Mouse (Mus musculus) myocyte (in vitro differentiated cells): ENCODE data around the gene Ppp1r8.

Source experiments
- CEBPB ChIP-seq: IDR thresholded peaks from 2 replicates; pipeline ENCODE4 v1.6.1; 2011; ENCODE audit warnings: mild to moderate bottlenecking, moderate library complexity; ENCODE audit not compliant: poor library complexity, insufficient read depth, severe bottlenecking
- E2F4 ChIP-seq: IDR thresholded peaks from one replicate; pipeline ENCODE4 v1.6.1; 2011; ENCODE audit warnings: mild to moderate bottlenecking, control low read depth, moderate library complexity; ENCODE audit not compliant: insufficient read depth
- MAX ChIP-seq: IDR thresholded peaks from one replicate; pipeline ENCODE4 v1.6.1; 2011; ENCODE audit warnings: low read depth, mild to moderate bottlenecking, control low read depth
- MYOD1 ChIP-seq, 3 experiments: IDR thresholded peaks; one replicate each; pipeline ENCODE4 v1.6.1; 2011; ENCODE audit warnings: control low read depth in 2 of 3, low read depth in 2 of 3, mild to moderate bottlenecking in 2 of 3, moderate library complexity in 1 of 3; ENCODE audit not compliant: insufficient read length in 2 of 3, control insufficient read depth in 1 of 3
- MYOG ChIP-seq, 3 experiments: IDR thresholded peaks; one replicate each; pipeline ENCODE4 v1.6.1; 2011; ENCODE audit warnings: control low read depth in 2 of 3, low read depth in 2 of 3, mild to moderate bottlenecking in 2 of 3; ENCODE audit not compliant: insufficient read length in 2 of 3, control insufficient read depth in 1 of 3, insufficient read depth in 1 of 3
- POLR2A ChIP-seq: IDR thresholded peaks from one replicate; pipeline ENCODE4 v1.6.1; 2011; ENCODE audit warnings: low read depth, mild to moderate bottlenecking, control low read depth, moderate library complexity; ENCODE audit not compliant: insufficient read length
- POLR2AphosphoS2 ChIP-seq: IDR thresholded peaks from one replicate; pipeline ENCODE4 v1.6.1; 2011; ENCODE audit warnings: low read depth, control low read depth; ENCODE audit not compliant: insufficient read length
- REST ChIP-seq: IDR thresholded peaks from one replicate; pipeline ENCODE4 v1.6.1; 2011; ENCODE audit warnings: mild to moderate bottlenecking, control low read depth, moderate library complexity; ENCODE audit not compliant: insufficient read depth, insufficient read length
- SRF ChIP-seq: IDR thresholded peaks from one replicate; pipeline ENCODE4 v1.6.1; 2011; ENCODE audit warnings: low read depth; ENCODE audit not compliant: control insufficient read depth, insufficient read length
- TCF12 ChIP-seq: IDR thresholded peaks from one replicate; pipeline ENCODE4 v1.6.1; 2011; ENCODE audit warnings: mild to moderate bottlenecking, control low read depth; ENCODE audit not compliant: poor library complexity, insufficient read depth, severe bottlenecking
- USF1 ChIP-seq: IDR thresholded peaks from one replicate; pipeline ENCODE4 v1.6.1; 2011; ENCODE audit warnings: low read depth, mild to moderate bottlenecking, control low read depth, moderate library complexity

GRCm38 (mm10) chr4:132816855-132817254, 26.1 kb downstream of the Ppp1r8 start:
- TF ChIP-seq MYOD1 (IDR thresholded peaks at IDR 0.05; ENCODE audit: control insufficient read depth in 1 of 3, insufficient read length in 2 of 3, low read depth in 2 of 3) (no peak), POLR2A (no peak), POLR2AphosphoS2 (no peak), E2F4 (no peak), USF1 (no peak), REST (no peak), MAX (no peak), CEBPB (no peak), TCF12 (no peak), SRF (no peak), MYOG (IDR thresholded peaks at IDR 0.05; ENCODE audit: control insufficient read depth in 1 of 3, insufficient read depth in 1 of 3, insufficient read length in 2 of 3, low read depth in 2 of 3) (no peak)
